Mouse (Mus musculus) c-Kit-positive CD71-positive TER-119-negative erythroid progenitor cells, embryonic 14.5 days (primary cell): Measurements from ENCODE around the gene Pgm5.

Experiments used
- DNase-seq: peaks from one replicate; pipeline ENCODE4 v3.0.0-alpha.2; 2013; ENCODE audit warnings: low read depth

Gene Pgm5

DNA sequence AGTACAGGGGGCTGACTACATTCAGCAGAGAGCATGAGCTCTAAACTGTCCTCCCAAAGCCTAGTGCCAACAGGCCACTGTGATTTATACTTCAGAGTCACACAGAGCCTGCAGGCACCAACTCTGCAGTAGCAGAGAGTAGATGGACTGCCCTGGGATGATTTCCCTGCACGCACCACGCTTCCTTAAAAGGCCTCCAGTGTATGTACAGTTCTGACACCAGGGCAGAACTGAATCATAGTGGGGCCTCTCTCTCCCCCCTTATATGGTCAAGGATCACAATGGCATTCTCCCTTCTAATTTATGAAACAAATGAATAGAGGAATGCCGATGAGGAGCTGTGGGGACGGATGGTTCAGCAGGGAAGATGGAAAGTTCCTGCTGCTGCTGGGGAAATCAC lies 91.3 kb downstream of the Pgm5 start:
- no peak for DNase-seq

DNA sequence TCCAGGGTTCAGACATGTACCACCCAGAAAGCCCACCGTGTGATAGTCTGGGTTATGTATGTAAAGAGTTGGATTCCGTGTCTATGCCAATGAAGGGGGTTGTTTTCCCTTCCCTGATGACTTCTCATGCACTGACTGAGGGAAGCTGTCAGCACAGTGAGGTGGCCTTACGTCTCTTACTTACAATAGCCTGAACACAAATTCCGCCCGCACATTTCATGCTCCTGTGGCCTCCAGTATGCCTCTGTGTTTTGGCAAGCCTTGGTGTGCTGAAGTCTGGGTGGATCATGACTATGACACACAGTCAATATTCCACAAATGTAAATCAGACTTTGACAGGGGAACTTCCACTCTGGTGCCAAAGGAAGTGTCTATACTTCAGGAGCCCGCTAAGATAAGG lies 94.3 kb downstream of the Pgm5 start:
- DNase-seq, result no peak

DNA sequence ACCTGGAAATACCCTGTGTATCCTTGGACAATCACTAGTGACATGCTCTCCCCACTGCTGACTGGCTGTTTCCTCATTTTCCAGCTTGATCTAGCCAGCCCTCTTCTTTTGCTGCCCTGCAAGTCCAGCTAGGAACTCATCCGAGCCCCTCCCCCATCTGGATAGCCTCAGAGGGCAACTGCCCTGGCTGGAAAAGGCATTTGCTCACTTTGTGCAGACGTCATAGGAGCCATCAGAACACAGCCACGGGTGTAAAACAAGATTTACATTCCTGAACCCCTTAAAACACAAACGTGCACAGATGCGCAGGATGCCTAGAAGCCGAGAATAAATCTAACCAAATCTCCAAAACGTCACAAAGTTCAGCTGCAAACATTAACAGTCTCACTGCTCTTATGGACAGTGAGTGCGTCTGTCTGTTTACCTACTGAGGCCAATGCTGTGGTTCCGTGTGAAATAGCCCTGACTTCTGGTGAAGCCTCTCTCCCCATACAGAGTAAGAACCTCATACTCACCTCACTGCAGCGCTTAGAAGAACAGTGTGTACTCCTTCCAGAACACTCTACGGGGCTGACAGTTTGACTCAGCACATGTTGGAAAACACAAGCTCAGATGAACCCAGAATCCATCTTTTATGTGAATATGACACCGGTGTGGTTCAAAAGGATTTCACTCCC lies 99.0 kb downstream of the Pgm5 start:
- no peak for DNase-seq

DNA sequence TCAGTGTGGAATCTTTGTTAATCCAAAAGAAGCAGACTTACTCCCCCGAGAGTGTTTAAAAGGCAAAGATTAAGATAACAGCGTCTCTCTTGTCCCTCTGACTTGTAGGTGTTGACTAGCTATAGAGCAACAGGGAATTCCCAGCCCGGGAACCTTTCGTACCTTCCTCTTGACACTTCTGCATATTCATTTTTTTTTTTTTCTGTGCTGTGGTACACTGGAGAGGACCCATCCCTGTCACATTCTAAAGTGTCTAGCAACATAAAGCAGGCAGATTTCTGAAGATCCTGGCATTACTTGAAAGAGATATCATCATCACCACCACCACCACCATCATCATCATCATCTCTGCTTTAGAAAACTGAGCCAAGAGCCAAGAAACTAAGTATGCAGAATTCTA lies 105.0 kb downstream of the Pgm5 start:
- no peak for DNase-seq

DNA sequence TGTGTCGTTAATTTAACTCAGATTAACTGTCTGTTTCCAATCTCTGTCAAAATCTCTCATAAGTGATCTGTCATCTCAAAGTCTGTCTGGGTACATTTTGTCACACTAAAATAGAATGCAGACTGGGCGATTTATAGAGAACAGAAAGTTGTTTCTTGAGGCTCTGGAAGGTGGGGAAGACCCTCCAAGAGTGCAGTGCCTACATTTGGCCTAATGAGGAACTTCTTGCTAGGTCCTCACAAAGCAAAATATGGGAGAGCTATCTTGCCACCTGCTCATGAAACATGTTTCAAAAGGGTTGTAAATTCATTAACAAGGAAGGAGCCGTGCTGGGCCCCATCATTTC lies 107.2 kb downstream of the Pgm5 start:
- no peak for DNase-seq

DNA sequence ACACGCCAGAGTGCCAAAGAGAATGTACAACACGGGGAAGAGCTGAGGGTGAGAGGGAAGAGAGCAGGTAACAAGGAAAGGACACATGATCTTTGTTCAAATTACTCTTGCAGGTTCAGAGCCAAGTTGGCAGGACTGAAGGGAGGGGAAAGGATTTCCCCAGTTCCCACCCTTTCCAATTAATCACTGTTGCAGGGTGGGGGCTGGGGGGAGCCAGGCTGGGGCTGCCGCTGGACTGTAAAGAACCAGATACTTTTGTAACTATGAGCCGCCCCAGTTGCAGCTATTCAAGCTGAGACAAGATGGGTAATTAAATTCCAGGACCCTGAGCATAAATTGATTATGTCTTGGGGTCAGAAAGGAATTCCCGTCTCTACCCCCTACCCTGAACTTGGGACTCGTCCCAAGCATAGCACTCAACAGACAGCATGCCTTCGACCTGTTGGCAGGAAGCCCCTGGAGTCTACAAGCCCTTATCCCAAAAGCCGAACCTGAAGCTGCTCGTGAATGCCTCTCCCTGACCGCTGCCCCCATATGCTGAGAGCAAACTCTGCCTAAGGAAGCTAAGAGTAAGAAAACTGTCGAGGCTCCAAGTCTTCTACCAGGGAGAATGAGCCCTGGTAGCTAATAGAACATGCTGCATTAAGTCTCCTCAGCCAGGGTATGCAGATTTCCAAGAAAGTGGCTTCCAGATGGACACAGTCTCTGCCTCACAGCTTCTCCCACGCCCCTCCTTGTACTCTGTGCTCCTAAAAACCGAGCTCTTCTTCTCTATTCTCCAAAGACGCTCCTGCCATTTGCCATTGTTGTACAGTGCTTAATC lies 107.8 kb downstream of the Pgm5 start:
- no peak for DNase-seq

DNA sequence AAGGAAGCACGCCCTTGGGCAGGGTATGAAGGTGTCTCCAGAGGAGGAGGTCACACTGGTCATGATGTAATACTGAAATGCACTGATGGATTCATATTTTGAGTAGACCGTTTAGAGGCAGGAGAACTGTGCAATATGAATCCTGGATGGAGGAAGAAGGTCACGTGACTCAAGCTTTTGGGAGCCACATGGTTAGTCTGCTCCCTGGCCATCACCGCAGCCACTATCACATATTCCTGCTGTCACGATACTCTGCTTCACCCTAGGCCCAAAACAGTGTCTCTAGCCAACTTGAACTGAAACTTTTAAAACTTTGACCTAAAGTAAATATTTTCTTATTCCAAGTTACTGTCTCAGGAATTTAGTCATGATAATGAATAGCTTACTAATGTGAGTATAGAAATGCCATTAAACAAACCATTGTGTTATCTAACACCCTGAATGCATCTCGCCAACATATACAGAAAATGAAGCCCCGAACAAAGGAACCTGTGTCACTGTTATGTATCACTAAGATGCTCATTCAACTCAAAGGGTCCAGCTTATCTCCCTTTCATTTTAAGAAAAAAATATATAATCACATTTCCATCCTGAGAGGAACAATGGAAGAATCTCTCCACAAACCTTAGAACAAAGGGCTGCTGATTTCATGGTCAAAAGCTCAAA lies 108.6 kb downstream of the Pgm5 start:
- no peak for DNase-seq

DNA sequence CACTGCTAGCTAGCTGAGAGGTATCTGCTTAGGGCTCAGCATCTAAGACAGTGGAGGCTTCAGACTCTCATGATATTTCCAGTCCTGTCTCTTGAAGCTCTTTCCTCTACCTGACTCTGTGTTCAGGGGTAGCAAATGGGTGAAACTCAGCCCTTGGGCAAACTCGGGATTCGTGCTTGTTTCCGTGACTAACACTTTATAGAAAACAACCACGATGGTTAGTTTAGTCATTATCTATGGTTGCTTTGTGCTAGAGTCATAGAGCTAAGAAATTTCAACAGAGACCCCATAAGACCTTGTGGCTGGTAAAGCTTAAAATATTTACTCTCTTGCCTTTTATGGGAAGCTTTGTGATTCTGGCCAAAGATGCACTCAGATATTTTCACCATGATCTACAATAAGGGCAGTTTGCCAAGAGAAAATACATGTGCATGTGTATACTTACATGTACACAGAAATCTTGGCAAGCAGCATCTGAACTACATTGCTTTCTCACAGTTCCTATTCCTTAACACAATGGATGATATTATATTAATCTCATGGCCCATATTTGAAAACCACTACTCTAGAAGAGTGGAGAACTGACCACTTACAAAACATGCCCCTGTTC lies 115.3 kb downstream of the Pgm5 start:
- DNase-seq, result no peak

DNA sequence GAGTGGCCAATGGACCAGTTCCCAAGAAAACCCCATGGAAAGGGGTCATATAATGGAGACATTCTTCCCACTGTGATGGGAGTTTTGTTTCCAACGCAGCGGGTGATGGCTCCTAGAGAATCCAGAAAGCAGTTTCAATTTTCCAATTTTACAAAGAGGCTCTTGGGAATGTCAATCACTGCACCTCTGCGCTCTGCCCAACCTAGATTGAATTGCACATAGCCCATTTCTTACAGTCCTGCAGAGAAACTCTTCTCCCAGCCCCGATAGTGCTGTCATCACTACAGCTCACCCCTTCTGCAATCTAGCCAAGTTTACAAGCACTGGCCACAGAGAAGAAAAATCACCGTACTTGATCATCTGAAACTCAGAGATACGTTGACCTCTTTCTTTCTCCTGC lies 119.0 kb downstream of the Pgm5 start:
- DNase-seq, result no peak

DNA sequence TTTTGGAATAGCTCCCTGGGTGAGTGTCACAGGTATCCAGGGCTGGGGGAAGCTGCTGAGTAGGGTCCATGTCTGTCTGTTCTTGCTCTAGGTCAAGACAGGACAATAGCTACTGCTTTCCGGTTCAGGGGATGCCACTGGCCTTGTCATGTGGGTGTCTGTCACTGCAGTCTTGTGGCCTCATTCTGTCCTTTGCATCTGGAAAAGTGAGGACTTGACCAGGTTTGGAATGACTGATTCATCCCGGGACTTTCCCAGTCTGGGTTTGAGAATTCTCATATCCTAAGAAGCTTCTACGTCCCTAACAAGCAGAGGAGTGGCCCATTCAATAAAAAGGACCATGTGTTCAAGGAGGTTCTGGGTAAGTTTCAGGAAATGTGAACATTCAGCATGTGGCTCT lies 122.9 kb downstream of the Pgm5 start:
- no peak for DNase-seq

DNA sequence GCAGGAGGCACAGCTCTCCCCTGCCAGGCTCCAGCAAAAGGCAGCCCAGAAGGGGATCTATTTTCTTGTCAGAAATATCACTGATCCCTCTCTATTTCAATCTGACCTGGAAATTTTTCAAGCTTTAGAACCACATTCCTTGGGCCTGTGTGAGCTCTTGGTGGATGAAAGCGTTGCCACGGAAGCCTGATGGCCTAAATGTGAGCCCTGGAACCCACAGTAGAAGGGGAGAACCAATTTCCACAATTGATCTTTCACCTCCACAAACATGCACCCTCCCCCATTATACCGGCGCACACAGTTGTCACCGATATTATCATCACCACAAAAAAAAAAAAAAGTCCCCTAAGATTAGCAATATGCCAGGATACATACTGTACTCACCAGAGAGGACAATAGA lies 123.6 kb downstream of the Pgm5 start:
- no peak for DNase-seq

DNA sequence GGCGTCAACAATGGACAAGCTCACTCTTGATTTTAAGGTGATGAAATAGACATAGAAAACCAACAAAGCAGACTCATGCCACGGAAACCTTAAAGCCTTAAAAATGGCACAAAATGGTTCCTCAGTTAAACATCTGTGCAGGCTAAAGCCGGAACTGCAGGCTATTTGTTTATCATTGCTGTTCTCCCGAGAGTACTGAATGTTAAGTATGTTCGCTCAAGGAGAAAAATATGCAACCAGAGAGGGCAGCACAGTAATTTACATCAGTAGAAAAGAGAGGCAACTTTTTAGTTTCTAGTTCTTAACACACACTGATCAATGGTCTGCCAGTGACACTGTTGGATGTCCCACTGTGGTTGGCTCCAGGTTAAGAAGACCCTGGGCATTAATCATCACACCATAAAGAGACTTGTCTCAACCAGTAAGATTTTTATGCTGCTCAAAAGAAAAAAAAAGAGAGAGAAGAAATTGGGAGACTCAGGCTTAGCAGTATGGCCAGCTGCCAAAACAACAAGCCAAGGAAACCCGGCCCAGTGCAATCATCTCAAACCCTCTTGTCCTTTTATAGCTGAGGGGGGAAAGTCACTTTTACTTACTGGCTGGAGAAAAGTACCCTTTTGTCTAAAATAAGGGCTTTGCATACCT lies 126.0 kb downstream of the Pgm5 start:
- DNase-seq, result no peak

DNA sequence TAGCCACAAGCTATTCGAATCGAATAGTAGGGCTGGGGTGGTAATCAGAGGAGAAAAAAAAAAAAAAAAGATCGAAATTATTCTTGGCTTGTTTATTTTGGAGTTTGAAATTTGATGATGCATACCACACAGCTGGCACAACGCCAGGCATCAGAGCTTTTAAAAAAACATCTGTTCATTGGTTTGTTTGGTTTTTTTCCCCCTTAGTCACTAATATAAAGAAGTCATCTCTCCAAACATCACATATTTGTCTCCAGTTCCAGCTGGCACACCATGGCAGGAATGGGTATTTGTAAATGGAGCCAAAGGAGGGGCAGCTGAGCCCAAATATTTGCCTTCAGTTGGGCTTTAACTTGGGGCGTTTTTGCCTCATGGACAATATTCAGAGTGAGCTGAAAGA lies 131.0 kb downstream of the Pgm5 start:
- no peak for DNase-seq

DNA sequence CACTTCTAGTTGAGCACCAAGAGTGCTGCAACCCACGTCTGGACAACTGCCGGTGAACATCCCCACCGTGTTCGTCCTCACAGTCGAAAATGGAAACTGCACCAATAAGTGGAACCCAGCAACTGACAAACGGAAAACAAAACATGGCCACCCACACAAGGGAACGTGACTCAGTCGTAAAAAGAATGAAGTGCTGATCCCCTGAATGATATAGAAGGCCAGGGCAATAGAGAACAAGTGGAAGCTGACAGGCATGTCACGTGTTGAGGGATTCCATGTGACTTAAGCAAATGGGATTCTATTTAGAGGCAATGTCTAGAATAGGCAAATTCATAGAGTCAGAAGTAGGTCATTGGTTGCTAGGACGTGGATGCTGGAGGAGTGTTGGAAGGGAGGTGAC lies 137.3 kb downstream of the Pgm5 start:
- DNase-seq, result no peak

DNA sequence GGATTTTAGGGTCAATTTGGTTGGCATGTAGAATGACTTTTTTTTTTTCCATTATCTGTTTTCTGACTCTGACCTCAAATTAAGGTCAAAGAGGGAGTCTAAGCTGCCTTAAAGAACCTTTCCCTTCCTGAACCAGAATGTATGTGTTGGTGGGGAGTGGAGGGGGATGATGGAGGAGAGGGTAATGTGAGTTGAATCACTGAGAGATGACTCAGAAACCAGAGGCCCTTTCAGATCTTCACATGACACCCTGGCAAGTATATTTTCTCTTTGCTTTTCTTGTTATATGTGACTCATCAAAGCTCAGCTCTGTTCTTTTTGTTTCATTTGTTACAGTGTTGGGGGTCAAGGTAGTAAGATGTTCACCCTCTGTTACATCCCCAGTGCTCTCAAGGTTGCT lies 141.2 kb downstream of the Pgm5 start:
- DNase-seq, result no peak

DNA sequence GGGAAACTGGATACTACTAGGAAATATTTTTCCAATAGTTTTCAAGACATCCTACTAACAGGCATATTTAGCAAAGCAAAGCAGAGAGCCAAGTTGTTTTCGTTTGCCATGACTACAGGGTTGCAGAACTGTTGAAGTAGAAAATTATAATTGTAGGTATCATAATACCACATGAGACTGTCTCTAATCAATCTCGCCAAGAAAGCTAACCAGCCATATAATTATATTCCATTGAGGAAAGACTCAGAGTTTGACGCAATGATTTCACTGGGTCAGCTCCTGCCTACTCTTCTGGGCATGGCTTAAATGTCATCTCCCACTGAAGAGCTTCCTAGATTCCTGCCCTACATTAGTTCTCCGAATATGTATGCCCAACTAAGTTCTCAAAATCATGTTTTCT lies 142.2 kb downstream of the Pgm5 start:
- no peak for DNase-seq

DNA sequence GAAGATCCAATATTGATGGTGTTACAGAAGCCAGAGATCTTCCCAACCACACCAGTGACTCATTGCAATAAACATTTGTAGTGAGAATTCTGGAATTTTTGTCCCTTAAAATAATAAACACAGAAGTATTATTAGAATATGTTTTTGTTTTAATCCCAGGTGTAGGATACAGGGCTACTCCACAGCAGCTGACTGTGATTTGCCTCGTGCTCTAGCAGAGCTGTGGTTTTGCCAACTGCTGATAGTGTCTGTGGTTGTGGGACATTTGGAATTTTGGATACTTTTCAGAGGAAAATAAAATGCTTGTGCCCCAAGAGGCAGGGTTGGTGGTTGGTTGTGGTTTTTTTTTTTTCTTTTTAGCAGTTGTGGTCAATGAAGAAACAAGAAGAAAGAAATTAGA lies 143.6 kb downstream of the Pgm5 start:
- no peak for DNase-seq

DNA sequence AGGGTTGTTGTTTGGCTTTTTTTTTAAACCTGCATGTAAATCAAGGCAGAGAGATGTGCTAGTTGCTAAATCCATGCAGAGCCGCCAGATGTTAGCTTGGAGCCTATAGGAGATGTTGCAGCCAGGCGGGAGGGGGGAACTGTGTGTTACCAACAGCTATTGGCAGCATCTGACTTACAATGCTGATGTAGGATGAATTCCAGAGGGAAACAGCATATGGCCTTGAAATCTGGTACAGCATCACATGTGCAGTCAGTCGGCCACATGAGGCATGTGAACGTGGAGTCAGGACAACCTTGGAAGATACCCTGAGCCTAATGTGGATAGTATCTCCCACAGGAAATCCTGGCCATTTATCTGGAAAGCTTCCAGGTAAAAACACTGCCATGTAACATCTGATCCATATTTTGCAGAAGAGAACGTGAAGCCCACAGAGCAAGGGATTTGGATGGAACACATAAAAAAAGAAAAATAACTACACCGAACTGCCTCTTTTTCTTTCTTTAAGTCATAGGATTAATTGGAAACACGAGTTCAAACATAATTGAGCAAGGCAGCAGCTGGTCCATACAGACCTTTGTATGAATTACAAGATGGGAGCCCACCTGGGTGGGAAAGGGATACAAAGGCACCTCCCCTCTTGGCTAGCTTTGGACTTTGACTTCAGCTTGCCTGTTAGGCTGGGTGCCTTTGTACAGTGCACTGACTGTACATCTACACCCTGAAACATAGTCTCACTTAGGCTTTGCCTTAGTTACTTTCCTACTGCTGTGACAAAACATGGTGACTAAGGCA lies 145.2 kb downstream of the Pgm5 start:
- DNase-seq, result no peak

DNA sequence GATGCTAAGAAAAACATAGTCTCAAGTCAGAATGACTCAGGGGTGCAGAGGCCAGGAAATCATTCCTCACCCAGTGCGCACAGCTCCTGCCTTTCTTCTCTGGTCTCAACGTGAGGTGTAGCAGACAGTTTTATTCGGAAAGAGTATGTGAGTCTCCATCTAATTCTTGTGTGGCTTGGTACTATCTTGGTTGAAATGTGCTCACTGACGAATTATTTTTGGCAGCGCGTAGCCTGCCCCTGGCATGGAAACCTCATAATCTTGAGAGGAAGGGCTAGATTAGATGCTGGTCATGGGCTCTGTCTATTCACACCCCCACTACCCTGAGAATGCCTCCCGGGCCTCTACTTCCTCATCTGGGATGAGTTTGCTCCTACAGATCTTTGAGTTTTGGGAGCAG lies 153.6 kb downstream of the Pgm5 start:
- DNase-seq, result no peak

DNA sequence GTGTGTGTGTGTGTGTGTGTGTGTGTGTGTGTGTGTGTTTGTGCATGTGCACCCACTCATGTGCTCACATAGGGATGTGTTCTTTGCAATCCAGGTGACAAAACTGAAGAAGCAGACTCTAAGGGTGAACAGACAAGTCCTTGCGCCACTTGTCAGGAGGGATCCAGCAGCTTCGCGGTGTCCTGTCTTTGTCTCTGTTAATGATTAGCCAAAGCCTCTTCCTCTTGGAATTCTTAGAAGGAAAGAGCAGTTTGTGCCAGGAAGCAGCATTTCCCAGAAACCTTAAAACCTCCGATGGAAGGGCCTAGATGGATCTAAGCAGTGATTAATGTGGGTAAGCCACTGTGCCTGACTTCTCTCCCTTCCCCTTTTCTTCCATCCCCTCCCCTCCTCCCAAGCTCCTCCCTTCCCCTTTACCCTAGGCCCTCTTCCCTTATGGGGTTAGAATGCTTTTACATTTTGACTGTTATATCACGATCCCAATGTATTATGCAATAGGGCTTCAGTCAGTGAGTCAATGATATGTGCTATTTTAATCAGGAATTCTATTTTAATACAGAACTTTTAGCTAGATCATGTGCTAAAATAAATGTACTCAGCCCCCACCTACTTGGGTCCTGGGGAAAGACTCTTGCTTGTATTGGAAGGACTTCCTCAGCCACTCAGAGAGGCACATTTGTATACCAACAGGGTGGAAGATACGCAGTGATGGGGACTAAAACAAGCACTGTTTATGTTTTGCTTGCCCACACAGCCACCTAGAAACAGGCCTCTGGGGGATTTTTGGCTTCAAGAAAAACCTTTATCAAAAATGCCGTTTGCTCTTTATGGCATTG lies 154.4 kb downstream of the Pgm5 start:
- no peak for DNase-seq

DNA sequence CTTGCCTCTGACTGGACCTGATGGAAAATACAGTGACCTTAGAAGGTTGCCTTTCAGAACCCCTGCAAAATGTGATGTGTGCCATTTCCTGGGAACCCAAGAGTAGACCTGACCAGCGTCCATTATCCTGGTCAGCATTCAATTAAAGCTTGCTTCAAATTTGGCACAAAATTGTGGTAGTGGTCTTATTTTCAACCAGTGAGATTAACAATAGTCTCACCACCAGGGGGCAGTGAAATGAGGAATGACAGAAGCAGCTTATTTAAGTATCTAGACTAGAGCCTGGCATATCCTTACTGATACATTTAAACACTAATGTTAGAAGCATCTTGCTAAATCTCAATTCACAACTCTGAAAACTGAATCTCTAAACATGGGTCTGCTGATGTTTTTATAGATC lies 156.3 kb downstream of the Pgm5 start:
- DNase-seq, result no peak
